Mouse (Mus musculus) midbrain, embryonic 14.5 days (tissue): Measurements from ENCODE around the gene Gm6169. TPM values are rescaled to one million over a fixed set of nuclear protein-coding genes. Genes with fewer than 3 reads are reported as not detected.
A peak's percentile ranks its signal among the peaks of the same experiment; 100 is the strongest.

Experiments
- ATAC-seq: fragments of 200-750 bp; cut with Nextera tagmentation; 2 replicates; pipeline ENCODE4 v1.8.0; 2017; ENCODE audit warnings: moderate number of reproducible peaks, moderate library complexity; ENCODE audit not compliant: low FRiP score, low TSS enrichment
- DNase-seq: peaks from one replicate; pipeline ENCODE4 v3.0.0-alpha.2; 2015
- H3K27ac ChIP-seq: fragments of 300-500 bp; sonication (generic); replicated peaks from 2 replicates; pipeline ENCODE4 v1.5.1; 2014; ENCODE audit warnings: mild to moderate bottlenecking, low read depth, low read length, moderate library complexity
- H3K27me3 ChIP-seq: fragments of 300-500 bp; sonication (generic); 2 replicates; pipeline ENCODE4 v1.6.1; 2014; ENCODE audit warnings: low read length, control low read depth, mixed read lengths; ENCODE audit not compliant: control insufficient read depth, insufficient read depth
- H3K36me3 ChIP-seq: fragments of 300-500 bp; sonication (generic); 2 replicates; pipeline ENCODE4 v1.6.1; 2014; ENCODE audit warnings: low read length, control low read depth; ENCODE audit not compliant: control insufficient read depth, insufficient read depth
- H3K4me1 ChIP-seq: fragments of 300-500 bp; sonication (generic); 2 replicates; pipeline ENCODE4 v1.6.1; 2014; ENCODE audit warnings: mild to moderate bottlenecking, antibody characterized with exemption, low read length, control low read depth; ENCODE audit not compliant: control insufficient read depth, insufficient read depth
- H3K4me2 ChIP-seq: fragments of 300-500 bp; sonication (generic); 2 replicates; pipeline ENCODE4 v1.6.1; 2014; ENCODE audit warnings: mild to moderate bottlenecking, low read length, moderate library complexity
- H3K4me3 ChIP-seq: fragments of 300-500 bp; sonication (generic); replicated peaks from 2 replicates; pipeline ENCODE4 v1.5.1; 2014; ENCODE audit warnings: low read depth, low read length
- H3K9ac ChIP-seq: fragments of 300-500 bp; sonication (generic); replicated peaks from 2 replicates; pipeline ENCODE4 v1.6.1; 2014; ENCODE audit warnings: mild to moderate bottlenecking, low read length, moderate library complexity
- H3K9me3 ChIP-seq: fragments of 300-500 bp; sonication (generic); 2 replicates; pipeline ENCODE4 v1.6.1; 2016; ENCODE audit warnings: low read length, control low read depth, mixed read lengths; ENCODE audit not compliant: control insufficient read depth
- WGBS: fragments of 180-500 bp; shearing (Covaris S2); extraction: QIAGEN DNeasy Blood & Tissue Kit; methylation state at CpG from one replicate; pipeline ENCODE4 v1.1.7; 2014; 5-methylcytosine and 5-hydroxymethylcytosine counted together
- polyA plus RNA-seq: library from polyadenylated mRNA; unstranded; fragments of >200 nt; fragmentation: Nextera tagmentation; extraction: Ambion mirVana; gene quantifications from 2 replicates; pipeline ENCODE4 v1.2.1, GENCODE M21; 2014

Gene Gm6169
- polyA plus RNA-seq, 1 experiment from 2014 or later, result 0.61 TPM

DNA sequence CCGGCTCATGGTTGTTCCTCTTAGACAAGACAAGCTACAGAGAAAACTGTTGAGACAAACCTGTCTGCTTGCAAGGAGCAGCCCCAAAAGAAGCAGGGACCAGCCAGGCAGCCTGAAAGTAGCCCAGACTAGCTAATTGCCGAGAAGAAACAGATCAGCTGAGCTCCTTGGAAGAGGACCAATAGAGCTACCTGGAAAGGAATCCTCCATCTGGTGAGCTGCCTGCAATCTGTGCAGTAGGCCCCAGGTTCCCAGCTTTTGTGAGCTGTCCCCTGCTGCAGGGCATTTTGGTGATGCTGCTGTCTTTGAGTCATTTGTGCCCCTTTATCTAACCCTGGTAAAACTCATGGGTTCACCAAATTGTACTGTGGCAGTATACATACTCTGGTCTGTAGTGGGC lies 18.8 kb downstream of the Gm6169 start:
- H3K27ac ChIP-seq, result no peak overlapping the region
- WGBS, result 86% methylated on average over 2 of the region's 2 CpGs
- no peaks in the 10 kb centered on the region for H3K27me3 ChIP-seq
- no peaks in the 10 kb centered on the region for H3K36me3 ChIP-seq
- ATAC-seq, result no peak
- H3K4me3 ChIP-seq, result no peak overlapping the region
- H3K9me3 ChIP-seq, result no peaks in the 10 kb centered on the region
- no peak overlapping the region for H3K4me2 ChIP-seq
- no peak for DNase-seq
- no peak overlapping the region for H3K9ac ChIP-seq
- no peaks in the 10 kb centered on the region for H3K4me1 ChIP-seq

DNA sequence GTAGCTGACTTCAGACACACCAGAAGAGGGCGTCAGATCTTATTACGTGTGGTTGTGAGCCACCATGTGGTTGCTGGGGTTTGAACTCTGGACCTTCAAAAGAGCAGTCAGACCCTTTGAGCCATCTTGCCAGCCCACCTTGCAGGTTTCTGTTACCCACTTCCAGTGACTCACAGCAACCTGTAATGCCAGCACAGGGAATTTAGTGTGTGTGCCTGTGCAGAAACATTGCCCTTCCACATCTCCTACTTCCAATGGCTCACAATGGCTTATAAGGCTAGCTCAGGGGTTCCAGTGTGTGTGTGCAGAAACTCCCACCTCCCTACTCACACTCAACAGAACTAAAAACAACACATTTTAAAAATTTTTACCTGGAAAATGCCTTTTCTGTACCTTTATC lies 21.5 kb downstream of the Gm6169 start:
- ATAC-seq, result no peak

DNA sequence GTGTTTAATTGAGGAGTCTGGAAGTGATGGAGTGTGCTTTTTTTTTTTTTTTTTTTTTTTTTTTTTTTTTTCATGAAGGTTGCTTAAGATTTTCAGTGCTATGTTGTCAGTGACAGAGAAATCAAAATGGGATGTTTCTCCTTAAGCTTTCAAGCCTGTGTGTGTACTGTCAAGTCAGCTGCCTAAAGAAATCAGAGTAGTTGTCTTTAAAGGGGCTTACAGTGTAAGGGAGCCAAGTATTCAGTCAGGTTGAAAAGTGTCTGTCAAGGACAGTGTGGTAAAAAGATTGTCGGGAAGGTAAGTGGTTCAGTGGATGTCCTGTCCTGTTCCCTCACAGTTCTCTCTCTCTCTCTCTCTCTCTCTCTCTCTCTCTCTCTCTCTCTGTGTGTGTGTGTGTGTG lies 25.5 kb downstream of the Gm6169 start:
- no peak for DNase-seq
- Histone ChIP-seq H3K36me3 (no peaks in the 10 kb centered on the region), H3K4me1 (peaks cover 8% of the 10 kb centered on the region; the same call in 1 of the 2 replicates), H3K9ac (no peak overlapping the region), H3K27ac (no peak overlapping the region), H3K9me3 (no peaks in the 10 kb centered on the region), H3K4me3 (no peak overlapping the region), H3K4me2 (peak overlapping the region; percentile 75; the same call in 1 of the 2 replicates), H3K27me3 (0 out of 2 replicates have a peak, but pooled peaks cover 5% of the 10 kb centered on the region)
- ATAC-seq, result no peak
- 38% methylated on average over 1 of the region's 1 CpGs for WGBS

More for the DNA sequence above, 21.5 kb downstream of the Gm6169 start:
- peaks cover 8% of the 10 kb centered on the region; the same call in 1 of the 2 replicates for H3K4me1 ChIP-seq
- no peaks in the 10 kb centered on the region for H3K9me3 ChIP-seq
- no peak overlapping the region for H3K4me2 ChIP-seq
- no peak overlapping the region for H3K27ac ChIP-seq
- DNase-seq, result no peak
- H3K9ac ChIP-seq, result no peak overlapping the region
- H3K27me3 ChIP-seq, result no peaks in the 10 kb centered on the region
- 98% methylated on average over 2 of the region's 2 CpGs for WGBS
- H3K4me3 ChIP-seq, result no peak overlapping the region
- no peaks in the 10 kb centered on the region for H3K36me3 ChIP-seq

DNA sequence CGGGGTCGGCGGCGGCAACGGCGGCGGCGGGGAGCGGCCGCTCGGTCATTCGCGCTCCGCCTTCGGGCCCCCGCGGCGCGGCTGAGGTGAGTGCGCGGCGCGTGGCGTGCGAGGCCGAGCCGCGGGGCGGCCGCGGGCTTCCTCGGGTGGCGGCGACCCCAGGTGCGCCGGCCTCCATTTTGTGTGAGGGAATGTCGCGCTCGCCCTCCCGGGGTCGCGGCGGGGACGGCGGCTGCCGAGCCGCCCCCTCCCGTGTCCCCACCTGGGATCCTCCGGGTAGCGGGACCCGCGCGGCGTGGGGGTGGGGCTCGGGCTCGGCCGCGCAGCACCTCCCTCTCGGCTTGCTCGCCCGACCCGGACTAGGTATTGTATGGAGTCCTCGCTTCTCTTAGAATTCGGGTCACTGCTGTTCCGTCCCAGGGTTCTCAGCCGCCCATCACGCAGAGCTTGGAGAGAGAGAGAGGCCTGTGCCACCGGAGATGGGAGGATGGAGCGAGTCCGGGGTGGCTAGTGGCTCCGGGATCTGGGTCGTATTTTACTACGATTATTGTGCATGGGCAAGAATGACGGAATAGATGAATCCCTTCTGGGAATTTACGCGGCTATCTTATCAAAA lies 27.3 kb downstream of the Gm6169 start:
- WGBS, result under 1% methylated on average over 62 of the region's 76 CpGs
- DNase-seq, result peak; percentile 72
- ATAC-seq, result peak; percentile 79

DNA sequence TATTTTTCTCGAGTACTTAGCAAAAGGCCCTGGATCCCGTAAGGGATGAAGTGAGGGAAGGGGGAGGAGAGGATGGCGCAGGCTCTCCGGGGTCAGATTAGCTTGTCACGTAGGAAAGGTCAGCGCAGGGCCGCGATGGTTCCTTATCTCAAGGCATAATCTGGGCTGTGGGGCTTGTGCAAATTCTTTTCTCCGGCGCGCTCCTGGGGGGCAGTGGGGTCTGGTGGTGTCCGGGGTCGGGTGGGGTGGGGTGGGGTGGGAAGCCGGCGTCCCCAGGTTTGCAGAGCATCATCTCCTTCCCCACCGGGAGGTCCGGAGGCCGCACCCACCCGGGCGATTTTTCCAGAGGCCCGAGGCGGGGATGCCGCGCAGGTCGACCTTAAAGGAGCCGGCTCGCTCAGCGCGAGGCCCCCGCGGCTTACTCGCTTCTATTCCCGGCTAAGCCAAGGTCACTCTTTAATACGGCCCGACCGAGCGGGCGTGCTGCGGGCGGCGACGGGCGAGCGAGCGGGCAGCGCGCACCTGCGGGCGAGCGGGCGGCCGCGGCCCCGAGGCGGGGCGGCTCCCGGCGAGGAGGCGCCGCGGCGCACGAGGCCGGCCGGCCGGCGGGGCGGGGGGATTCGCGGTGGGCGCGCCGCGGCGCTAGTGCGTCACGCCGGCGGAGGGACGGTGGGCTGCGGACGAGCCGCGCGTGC lies 28.0 kb downstream of the Gm6169 start:
- DNase-seq (peak; percentile 87), ATAC-seq (peak; percentile 88)
- Histone ChIP-seq H3K4me1 (peaks cover 8% of the 10 kb centered on the region; the same call in 1 of the 2 replicates), H3K9me3 (no peaks in the 10 kb centered on the region), H3K27me3 (peaks cover 10% of the 10 kb centered on the region; the same call in 1 of the 2 replicates), H3K4me2 (peak overlapping the region; percentile 75), H3K27ac (peak overlapping the region; percentile 95), H3K9ac (peak overlapping the region; percentile 88), H3K4me3 (peak overlapping the region; percentile 85), H3K36me3 (no peaks in the 10 kb centered on the region)
- WGBS, result under 1% methylated on average over 84 of the region's 85 CpGs

More for the DNA sequence above, 27.3 kb downstream of the Gm6169 start:
- H3K9me3 ChIP-seq, result no peaks in the 10 kb centered on the region
- H3K4me2 ChIP-seq, result peak overlapping the region; percentile 75
- H3K36me3 ChIP-seq, result no peaks in the 10 kb centered on the region
- peak overlapping the region; percentile 95 for H3K27ac ChIP-seq
- H3K9ac ChIP-seq, result peak overlapping the region; percentile 88
- peak overlapping the region; percentile 85 for H3K4me3 ChIP-seq
- H3K27me3 ChIP-seq, result peaks cover 8% of the 10 kb centered on the region; the same call in 1 of the 2 replicates
- peaks cover 8% of the 10 kb centered on the region; the same call in 1 of the 2 replicates for H3K4me1 ChIP-seq

DNA sequence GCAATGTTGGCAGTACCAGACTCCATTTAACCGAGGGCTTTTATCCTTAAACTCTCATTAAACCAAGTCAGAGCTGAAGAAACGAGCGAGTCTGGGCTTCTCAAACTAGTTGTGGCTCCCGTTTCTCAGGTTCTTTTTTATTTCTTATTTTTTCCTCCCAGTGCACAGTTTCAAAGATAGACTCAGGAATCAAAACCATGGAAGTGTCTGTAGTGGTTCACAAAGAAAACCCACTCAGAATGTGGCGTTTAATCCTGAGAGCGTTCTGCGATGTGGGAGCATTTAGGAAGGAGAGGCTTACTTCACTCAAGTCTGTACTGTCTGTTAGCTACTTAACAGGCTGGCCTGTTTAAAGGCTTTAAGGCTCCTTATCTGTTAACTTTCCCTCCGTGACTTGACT lies 30.9 kb downstream of the Gm6169 start:
- no peak for ATAC-seq
- H3K4me2 ChIP-seq, result no peak overlapping the region
- 42% methylated on average over 8 of the region's 8 CpGs for WGBS
- no peak overlapping the region for H3K9ac ChIP-seq
- no peaks in the 10 kb centered on the region for H3K9me3 ChIP-seq
- no peak for DNase-seq
- H3K4me3 ChIP-seq, result no peak overlapping the region
- H3K27ac ChIP-seq, result no peak overlapping the region
- H3K27me3 ChIP-seq, result peaks cover 10% of the 10 kb centered on the region; the same call in 1 of the 2 replicates
- H3K36me3 ChIP-seq, result no peaks in the 10 kb centered on the region
- H3K4me1 ChIP-seq, result peaks cover 6% of the 10 kb centered on the region; the same call in 1 of the 2 replicates

- WGBS, result 4% methylated on average over 6 of the region's 6 CpGs
- H3K4me3 ChIP-seq, result no peak overlapping the region
- no peak for ATAC-seq
- no peaks in the 10 kb centered on the region for H3K36me3 ChIP-seq
- no peak overlapping the region for H3K27ac ChIP-seq
- H3K4me1 ChIP-seq, result peaks cover under 1% of the 10 kb centered on the region; the same call in 1 of the 2 replicates
- no peak overlapping the region for H3K4me2 ChIP-seq
- H3K9me3 ChIP-seq, result no peaks in the 10 kb centered on the region
- DNase-seq, result peak; percentile 8
- H3K9ac ChIP-seq, result no peak overlapping the region
- peaks cover 10% of the 10 kb centered on the region; the same call in 1 of the 2 replicates for H3K27me3 ChIP-seq
Measured at GRCm38 (mm10) chr13:97067691-97068090, 31.3 kb downstream of the Gm6169 start.

DNA sequence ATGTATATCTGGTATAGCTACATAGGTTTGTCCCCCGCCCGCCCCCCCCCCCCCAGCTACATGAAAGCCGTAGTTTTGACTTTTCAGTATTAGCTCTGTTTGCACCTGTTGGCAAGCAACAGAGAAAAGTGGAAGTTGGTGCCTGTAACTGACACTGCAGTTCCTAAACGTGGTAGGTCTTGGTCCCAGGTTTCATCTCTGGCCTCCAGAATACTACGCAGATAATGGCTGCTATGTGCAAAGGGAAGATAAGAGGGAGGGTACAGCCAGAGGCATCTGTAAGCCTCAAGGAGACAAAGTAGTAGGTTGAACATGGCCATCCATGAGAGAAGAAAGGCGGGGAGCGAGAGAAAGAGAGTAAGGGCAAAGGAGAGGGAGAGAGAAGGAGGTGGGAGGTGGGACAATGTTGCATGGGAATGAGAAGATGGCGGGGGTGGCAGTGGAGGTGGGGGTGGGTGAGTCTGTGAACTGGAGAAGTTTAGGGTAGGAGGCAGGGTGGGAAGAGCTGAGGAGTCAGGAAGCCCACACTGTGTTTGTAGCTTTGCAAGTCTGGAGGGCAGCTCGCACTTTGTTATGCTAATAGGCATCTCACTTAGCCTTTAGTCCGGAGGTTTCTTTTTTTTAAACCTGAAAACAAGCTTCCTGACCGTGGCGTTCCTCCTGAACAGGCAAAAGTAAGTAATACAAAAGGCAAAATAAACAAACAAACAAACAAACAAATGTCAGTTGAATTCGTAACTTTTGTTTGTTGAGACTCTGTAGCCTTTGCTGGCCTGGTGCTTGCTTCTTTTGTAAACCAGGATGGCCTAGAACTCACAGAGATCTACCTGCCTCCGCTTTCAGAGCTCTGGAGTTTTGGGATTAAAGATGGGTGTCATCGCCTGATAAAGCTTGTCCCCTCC lies 32.1 kb downstream of the Gm6169 start, which contains the start of gene Fam169a:
Fam169a (plus strand) TSS at position 638 of the 902 bp plus-strand sequence.
- peaks cover 10% of the 10 kb centered on the region; the same call in 1 of the 2 replicates for H3K27me3 ChIP-seq
- H3K4me2 ChIP-seq, result no peak within 1 kb of the TSS
- no peaks in the 10 kb centered on the region for H3K4me1 ChIP-seq
- H3K36me3 ChIP-seq, result no peaks in the 10 kb centered on the region
- no peaks in the 10 kb centered on the region for H3K9me3 ChIP-seq
- H3K4me3 ChIP-seq, result no peak within 1 kb of the TSS
- no peak for ATAC-seq
- H3K9ac ChIP-seq, result no peak within 1 kb of the TSS
- H3K27ac ChIP-seq, result no peak within 1 kb of the TSS
- WGBS, result 31% methylated on average over 15 of the region's 15 CpGs
- DNase-seq, result no peak
